Mouse (Mus musculus) forebrain, embryonic 10.5 days (tissue): ENCODE results near the gene Ccdc71l. TPM values are rescaled to one million over a fixed set of nuclear protein-coding genes. Genes with fewer than 3 reads are reported as not detected.

Experiments used
- DNase-seq: peaks from one replicate; pipeline ENCODE4 v3.0.0-alpha.2; 2017; ENCODE audit warnings: low spot score; ENCODE audit errors: extremely low spot score
- H3K27ac ChIP-seq: fragments of 300-500 bp; sonication (generic); 2 replicates; pipeline ENCODE4 v1.5.1; 2016; ENCODE audit warnings: mild to moderate bottlenecking
- H3K27me3 ChIP-seq: fragments of 300-500 bp; sonication (generic); 2 replicates; pipeline ENCODE4 v1.6.1; 2016; ENCODE audit warnings: mild to moderate bottlenecking; ENCODE audit not compliant: poor library complexity, severe bottlenecking
- H3K36me3 ChIP-seq: fragments of 300-500 bp; sonication (generic); replicated peaks from 2 replicates; pipeline ENCODE4 v1.6.1; 2016; ENCODE audit warnings: mild to moderate bottlenecking, moderate library complexity
- H3K4me1 ChIP-seq: fragments of 300-500 bp; sonication (generic); 2 replicates; pipeline ENCODE4 v1.6.1; 2016
- H3K4me3 ChIP-seq: fragments of 300-500 bp; sonication (generic); 2 replicates; pipeline ENCODE4 v1.5.1; 2016; ENCODE audit warnings: mild to moderate bottlenecking, moderate library complexity
- H3K9me3 ChIP-seq: fragments of 300-500 bp; sonication (generic); 2 replicates; pipeline ENCODE4 v1.6.1; 2016; ENCODE audit warnings: mild to moderate bottlenecking, moderate library complexity
- WGBS: fragments of 180-500 bp; shearing (Covaris S2); methylation state at CpG from one replicate; pipeline ENCODE4 v1.1.7; 2016; 5-methylcytosine and 5-hydroxymethylcytosine counted together
- polyA plus RNA-seq: library from polyadenylated mRNA; unstranded; fragments of >200 nt; fragmentation: Nextera tagmentation; extraction: Ambion mirVana; gene quantifications from 2 replicates; pipeline ENCODE4 v1.2.1, GENCODE M21; 2016

The Ccdc71l gene
- 1.5 and 1.9 TPM in 2 replicates for polyA plus RNA-seq

GRCm38 (mm10) chr12:32378528-32379295 lies at the start of gene Ccdc71l:
Gene Ccdc71l (plus strand): TSS chr12:32378704.
- under 1% methylated on average over 78 of the region's 78 CpGs for WGBS
- Histone ChIP-seq H3K27ac (peak within 1 kb of the TSS; percentile 97), H3K9me3 (no peaks in the 10 kb centered on the region), H3K36me3 (peaks cover 4% of the 10 kb centered on the region), H3K4me3 (peak within 1 kb of the TSS; percentile 82), H3K4me1 (peaks cover 19% of the 10 kb centered on the region), H3K27me3 (no peaks in the 10 kb centered on the region)
- peak; percentile 87 for DNase-seq

- Histone ChIP-seq H3K4me3 (no peak overlapping the region), H3K36me3 (no peaks in the 10 kb centered on the region), H3K4me1 (no peaks in the 10 kb centered on the region), H3K27me3 (no peaks in the 10 kb centered on the region), H3K9me3 (no peaks in the 10 kb centered on the region), H3K27ac (no peak overlapping the region)
- DNase-seq, result no peak
- WGBS, result 67% methylated on average over 1 of the region's 1 CpGs
These were observed 39.4 kb upstream of the Ccdc71l start for GRCm38 (mm10) chr12:32339078-32339477.

DNA sequence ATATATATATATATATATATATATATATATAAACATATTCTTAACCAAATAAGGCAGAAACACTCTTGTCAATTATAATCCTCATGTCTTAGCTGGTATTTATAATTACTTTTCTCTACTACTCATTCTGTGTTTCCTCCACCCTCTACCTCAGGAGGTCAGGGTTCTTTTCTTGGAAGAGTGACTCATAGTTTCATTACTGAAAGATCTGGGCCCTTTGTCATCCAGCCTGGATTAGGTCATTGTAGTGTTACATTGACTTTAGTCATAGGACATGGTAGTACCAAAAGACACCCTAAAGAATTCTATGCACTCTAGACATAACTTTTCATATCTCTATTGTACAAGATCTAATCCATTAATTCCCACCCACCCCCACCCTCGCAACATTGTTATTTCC lies 35.0 kb upstream of the Ccdc71l start:
- H3K4me1 ChIP-seq, result no peaks in the 10 kb centered on the region
- WGBS, result 89% methylated on average over 1 of the region's 1 CpGs
- no peaks in the 10 kb centered on the region for H3K27me3 ChIP-seq
- no peak for DNase-seq
- no peaks in the 10 kb centered on the region for H3K9me3 ChIP-seq
- H3K27ac ChIP-seq, result no peak overlapping the region
- no peak overlapping the region for H3K4me3 ChIP-seq
- H3K36me3 ChIP-seq, result no peaks in the 10 kb centered on the region

- Histone ChIP-seq H3K4me1 (no peaks in the 10 kb centered on the region), H3K36me3 (no peaks in the 10 kb centered on the region), H3K27me3 (no peaks in the 10 kb centered on the region), H3K27ac (no peak overlapping the region), H3K9me3 (no peaks in the 10 kb centered on the region), H3K4me3 (no peak overlapping the region)
- WGBS, result 87% methylated on average over 4 of the region's 4 CpGs
- no peak for DNase-seq
These were observed 32.4 kb upstream of the Ccdc71l start for GRCm38 (mm10) chr12:32346121-32346520.

- Histone ChIP-seq H3K27me3 (no peaks in the 10 kb centered on the region), H3K9me3 (no peaks in the 10 kb centered on the region), H3K36me3 (no peaks in the 10 kb centered on the region), H3K27ac (no peak overlapping the region), H3K4me1 (no peaks in the 10 kb centered on the region), H3K4me3 (no peak overlapping the region)
- 80% methylated on average over 3 of the region's 3 CpGs for WGBS
- DNase-seq, result no peak
These were observed 30.0 kb upstream of the Ccdc71l start for GRCm38 (mm10) chr12:32348493-32348892.

- WGBS, result 90% methylated on average over 1 of the region's 1 CpGs
- no peak for DNase-seq
- H3K27me3 ChIP-seq, result no peaks in the 10 kb centered on the region
- no peaks in the 10 kb centered on the region for H3K36me3 ChIP-seq
- no peak overlapping the region for H3K4me3 ChIP-seq
- no peaks in the 10 kb centered on the region for H3K4me1 ChIP-seq
- H3K27ac ChIP-seq, result no peak overlapping the region
- peaks cover 5% of the 10 kb centered on the region; the same call in 1 of the 2 replicates for H3K9me3 ChIP-seq
These were observed 26.6 kb upstream of the Ccdc71l start for GRCm38 (mm10) chr12:32351874-32352273.

- DNase-seq, result peak; percentile 80
- Histone ChIP-seq H3K4me1 (peaks cover 19% of the 10 kb centered on the region), H3K36me3 (peaks cover 4% of the 10 kb centered on the region), H3K27ac (peak overlapping the region; percentile 97), H3K9me3 (no peaks in the 10 kb centered on the region), H3K4me3 (peak overlapping the region; percentile 82), H3K27me3 (no peaks in the 10 kb centered on the region)
- WGBS, result under 1% methylated on average over 58 of the region's 67 CpGs
These were observed 807 bp downstream of the Ccdc71l start for GRCm38 (mm10) chr12:32379296-32379725.

GRCm38 (mm10) chr12:32379731-32380130 lies 1.2 kb downstream of the Ccdc71l start:
- no peak for DNase-seq
- H3K27ac ChIP-seq, result peak overlapping the region; percentile 97
- H3K36me3 ChIP-seq, result peaks cover 4% of the 10 kb centered on the region
- WGBS, result 7% methylated on average over 28 of the region's 28 CpGs
- no peaks in the 10 kb centered on the region for H3K9me3 ChIP-seq
- H3K4me1 ChIP-seq, result peaks cover 19% of the 10 kb centered on the region
- no peaks in the 10 kb centered on the region for H3K27me3 ChIP-seq
- peak overlapping the region; percentile 82 for H3K4me3 ChIP-seq

GRCm38 (mm10) chr12:32380457-32380856 lies 2.0 kb downstream of the Ccdc71l start:
- no peak overlapping the region for H3K27ac ChIP-seq
- no peaks in the 10 kb centered on the region for H3K9me3 ChIP-seq
- 78% methylated on average over 3 of the region's 3 CpGs for WGBS
- no peaks in the 10 kb centered on the region for H3K27me3 ChIP-seq
- H3K4me1 ChIP-seq, result peaks cover 19% of the 10 kb centered on the region
- no peak for DNase-seq
- peak overlapping the region; percentile 82 for H3K4me3 ChIP-seq
- H3K36me3 ChIP-seq, result peaks cover 4% of the 10 kb centered on the region

DNA sequence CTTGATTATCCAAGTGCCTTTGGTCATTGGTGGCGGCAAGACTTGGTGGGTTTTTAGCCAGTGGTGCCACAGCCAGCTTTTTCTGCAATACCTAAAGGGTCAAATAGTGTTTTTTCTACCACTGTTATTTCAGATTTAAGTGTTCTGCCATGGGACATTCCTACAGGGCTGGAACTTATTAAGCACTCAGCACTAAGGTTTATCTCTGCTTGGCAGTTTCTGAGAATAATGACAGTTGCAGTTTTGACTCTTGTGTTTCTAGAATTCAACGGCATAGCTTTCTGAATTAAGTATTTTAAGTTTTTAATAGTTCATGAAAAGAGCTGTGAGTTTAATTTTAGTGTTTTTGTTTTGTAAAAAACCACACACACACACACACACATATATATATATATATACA lies 2.5 kb downstream of the Ccdc71l start:
- no peak overlapping the region for H3K27ac ChIP-seq
- no peaks in the 10 kb centered on the region for H3K9me3 ChIP-seq
- peak overlapping the region; percentile 82 for H3K4me3 ChIP-seq
- H3K27me3 ChIP-seq, result no peaks in the 10 kb centered on the region
- no peak for DNase-seq
- H3K4me1 ChIP-seq, result peaks cover 19% of the 10 kb centered on the region
- H3K36me3 ChIP-seq, result peaks cover 4% of the 10 kb centered on the region
- WGBS, result 94% methylated on average over 2 of the region's 2 CpGs

GRCm38 (mm10) chr12:32419537-32419936 lies 41.0 kb downstream of the Ccdc71l start:
- Histone ChIP-seq H3K4me1 (no peaks in the 10 kb centered on the region), H3K9me3 (peaks cover 6% of the 10 kb centered on the region; the same call in 1 of the 2 replicates), H3K27ac (no peak overlapping the region), H3K36me3 (no peaks in the 10 kb centered on the region), H3K4me3 (no peak overlapping the region), H3K27me3 (no peaks in the 10 kb centered on the region)
- 93% methylated on average over 1 of the region's 1 CpGs for WGBS
- DNase-seq, result no peak

DNA sequence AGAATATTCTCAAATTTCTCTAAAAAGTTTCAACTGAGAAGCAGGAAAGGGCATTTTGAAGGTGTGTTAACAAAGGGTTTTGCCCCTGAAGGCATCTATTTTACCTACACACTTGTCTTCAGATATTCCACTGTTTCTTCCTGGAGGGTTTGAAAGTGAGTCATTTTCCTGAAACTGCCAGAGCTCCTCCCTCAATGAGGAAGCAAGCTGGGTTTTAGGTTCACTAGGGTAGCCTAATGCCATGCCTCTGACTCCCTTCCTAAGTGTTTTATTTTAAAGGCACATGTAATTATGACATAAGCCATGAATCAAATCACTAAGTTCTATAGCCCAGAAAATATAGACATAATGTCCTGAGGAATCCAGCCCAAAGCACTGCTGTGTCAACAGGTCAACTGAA lies 49.3 kb downstream of the Ccdc71l start:
- H3K9me3 ChIP-seq, result no peaks in the 10 kb centered on the region; the same call in 1 of the 2 replicates
- no peaks in the 10 kb centered on the region for H3K36me3 ChIP-seq
- DNase-seq, result no peak
- H3K4me3 ChIP-seq, result no peak overlapping the region
- no peaks in the 10 kb centered on the region for H3K27me3 ChIP-seq
- H3K4me1 ChIP-seq, result no peaks in the 10 kb centered on the region
- no peak overlapping the region for H3K27ac ChIP-seq

- H3K4me1 ChIP-seq, result no peaks in the 10 kb centered on the region
- no peaks in the 10 kb centered on the region for H3K9me3 ChIP-seq
- H3K27ac ChIP-seq, result no peak overlapping the region
- no peak overlapping the region for H3K4me3 ChIP-seq
- H3K27me3 ChIP-seq, result no peaks in the 10 kb centered on the region
- no peaks in the 10 kb centered on the region for H3K36me3 ChIP-seq
- 90% methylated on average over 1 of the region's 1 CpGs for WGBS
- no peak for DNase-seq
These were observed 52.5 kb downstream of the Ccdc71l start for GRCm38 (mm10) chr12:32431004-32431403.
